Mouse (Mus musculus) gastrocnemius, adult 18-20 months (tissue): ENCODE results near the gene H2-Oa. TPM values are rescaled to one million over a fixed set of nuclear protein-coding genes. Genes with fewer than 3 reads are reported as not detected.

Experiments
- DNase-seq: peaks from one replicate; pipeline ENCODE4 v3.0.0; 2021; ENCODE audit warnings: low spot score
- total RNA-seq, 2 experiments: library from RNA; stranded (reverse); gene quantifications; 2 replicates each; pipeline ENCODE4 v1.2.3; 2021

H2-Oa gene
- total RNA-seq, 2 experiments from 2014 or later, result not detected

- no peak for DNase-seq
Measured at GRCm38 (mm10) chr17:34101185-34101584, 9.0 kb downstream of the H2-Oa start.

GRCm38 (mm10) chr17:34101604-34102032 lies 9.5 kb downstream of the H2-Oa start:
- peak; percentile 93 for DNase-seq

GRCm38 (mm10) chr17:34102831-34103230 lies 10.7 kb downstream of the H2-Oa start:
- no peak for DNase-seq

GRCm38 (mm10) chr17:34104804-34105203 lies 12.7 kb downstream of the H2-Oa start:
- DNase-seq, result no peak

GRCm38 (mm10) chr17:34106555-34106954 lies 14.4 kb downstream of the H2-Oa start:
- DNase-seq, result no peak

GRCm38 (mm10) chr17:34107109-34107867 lies 15.1 kb downstream of the H2-Oa start:
- DNase-seq, result no peak

GRCm38 (mm10) chr17:34108460-34108859 lies 16.3 kb downstream of the H2-Oa start:
- no peak for DNase-seq

GRCm38 (mm10) chr17:34109038-34109805 lies 17.1 kb downstream of the H2-Oa start:
- DNase-seq, result no peak

GRCm38 (mm10) chr17:34109806-34110195 lies 17.7 kb downstream of the H2-Oa start:
- DNase-seq, result no peak

GRCm38 (mm10) chr17:34110309-34110708 lies 18.2 kb downstream of the H2-Oa start:
- DNase-seq, result no peak

GRCm38 (mm10) chr17:34114114-34114513 lies 22.0 kb downstream of the H2-Oa start:
- DNase-seq, result no peak

GRCm38 (mm10) chr17:34116736-34117370 lies 24.7 kb downstream of the H2-Oa start:
- DNase-seq, result no peak

GRCm38 (mm10) chr17:34117421-34118112 lies 25.4 kb downstream of the H2-Oa start:
- DNase-seq, result no peak

GRCm38 (mm10) chr17:34118113-34118872 lies 26.2 kb downstream of the H2-Oa start:
- peak; percentile 47 for DNase-seq

GRCm38 (mm10) chr17:34118873-34119248 lies 26.7 kb downstream of the H2-Oa start:
- no peak for DNase-seq

GRCm38 (mm10) chr17:34119249-34120179 lies 27.4 kb downstream of the H2-Oa start, which contains the start of gene H2-DMa:
TSS of gene H2-DMa (plus strand) at chr17:34119541.
- DNase-seq, result peak; percentile 100

- peak; percentile 91 for DNase-seq
Measured at GRCm38 (mm10) chr17:34120180-34120723, 28.1 kb downstream of the H2-Oa start.

- DNase-seq, result peak; percentile 90
Measured at GRCm38 (mm10) chr17:34120814-34121171, 28.7 kb downstream of the H2-Oa start.

- peak; percentile 94 for DNase-seq
Measured at GRCm38 (mm10) chr17:34121172-34121878, 29.2 kb downstream of the H2-Oa start.
